Mouse (Mus musculus): Measurements from ENCODE around the gene Med25.
A peak's percentile ranks its signal among the peaks of the same experiment; 100 is the strongest.
"Not testable (repeated sequence)": the region's sequence is repeated elsewhere in the genome, so short reads cannot be mapped to it uniquely, and the experiment has no call there.

Gene Med25

DNA sequence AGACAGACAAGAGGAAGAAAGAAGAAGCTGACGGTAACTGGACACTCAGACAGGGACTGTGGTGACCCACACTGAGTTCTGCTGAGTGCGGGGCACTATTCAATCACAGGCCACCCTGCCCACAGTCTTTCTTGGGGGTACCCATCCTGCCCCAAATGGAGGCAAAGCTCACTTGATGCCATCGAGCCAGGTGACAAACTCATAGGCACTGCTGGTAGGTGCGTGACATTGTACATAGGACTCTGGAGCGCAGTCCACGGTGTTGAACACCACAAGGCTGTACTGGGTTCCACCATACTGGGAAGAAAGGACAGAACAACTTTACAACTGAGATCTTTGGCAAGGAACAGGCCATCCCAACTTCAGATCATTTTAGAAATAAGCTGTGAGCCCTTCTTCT, 901 bp downstream of the Med25 start:
- DNase-seq, result no peak

GRCm38 (mm10) chr7:44890737-44891136, 1.8 kb downstream of the Med25 start:
- no peak for DNase-seq

DNA sequence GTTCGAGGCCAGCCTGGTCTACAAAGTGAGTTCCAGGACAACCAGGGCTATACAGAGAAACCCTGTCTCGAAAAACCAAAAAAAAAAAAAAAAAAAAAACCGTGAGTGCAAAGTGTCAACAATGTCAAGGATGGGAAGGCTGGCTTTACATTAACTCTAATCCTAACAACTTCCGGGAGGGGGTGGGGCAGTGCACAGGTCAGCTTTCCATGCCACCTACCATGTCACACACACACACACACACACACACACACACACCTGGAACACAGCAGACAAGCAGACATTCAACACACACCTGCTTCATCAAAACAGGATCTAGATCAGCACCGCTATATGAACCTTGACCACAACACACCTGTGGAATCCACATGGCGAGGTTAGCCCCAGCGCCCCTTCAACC, 2.3 kb downstream of the Med25 start:
- no peak for DNase-seq

GRCm38 (mm10) chr7:44888256-44889105, 4.0 kb downstream of the Med25 start:
- no peak for DNase-seq

- peak in 1 of 2 experiments; percentile 43 for DNase-seq
Measured at GRCm38 (mm10) chr7:44886964-44887363, 5.5 kb downstream of the Med25 start.

DNA sequence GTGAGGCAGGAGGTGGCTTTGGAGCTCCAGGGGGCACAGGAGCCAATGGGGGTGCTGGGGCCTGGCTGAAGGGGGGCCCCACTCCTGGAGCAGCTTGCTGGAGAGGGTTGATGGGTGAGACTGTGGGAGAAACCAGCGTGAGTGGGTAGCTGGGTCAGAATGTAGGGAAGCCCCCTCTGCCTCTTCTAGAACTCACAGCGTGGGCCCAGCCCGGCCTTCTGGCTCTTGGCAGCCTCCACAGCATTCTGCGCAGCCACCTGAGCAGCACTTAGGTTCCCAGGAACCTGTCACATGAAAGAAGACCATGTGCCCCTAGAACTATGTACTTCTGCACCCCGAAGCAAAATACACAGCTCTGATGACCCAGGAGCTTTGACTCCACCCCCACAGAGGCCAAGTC, 7.9 kb downstream of the Med25 start:
- no peak for DNase-seq

DNA sequence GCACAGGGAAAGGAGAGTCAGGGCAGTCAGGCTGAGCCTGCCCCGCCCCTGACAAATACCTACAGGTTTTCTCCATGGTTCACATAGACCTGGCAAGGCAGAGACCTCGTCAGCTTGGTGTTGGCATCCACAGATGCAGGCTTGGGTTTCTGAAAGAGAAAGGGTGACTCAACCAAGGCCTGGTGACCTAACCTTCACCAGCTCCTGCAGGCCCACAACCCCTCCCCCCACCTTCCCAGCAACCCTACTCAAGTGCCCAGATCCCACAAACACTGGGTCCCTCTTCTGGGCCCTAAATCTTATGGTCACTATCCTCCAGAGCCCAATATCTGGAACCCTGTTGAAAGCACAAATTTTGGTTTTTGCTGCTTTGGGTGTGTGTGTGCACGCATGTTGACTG, 9.5 kb downstream of the Med25 start:
- no peak for DNase-seq

- no peak for DNase-seq
Measured at GRCm38 (mm10) chr7:44877833-44878232, 14.7 kb downstream of the Med25 start.

- DNase-seq, result not testable (repeated sequence)
Measured at GRCm38 (mm10) chr7:44871774-44872173, 20.7 kb downstream of the Med25 start.

- DNase-seq, result no peak
Measured at GRCm38 (mm10) chr7:44871181-44871580, 21.3 kb downstream of the Med25 start.

- no peak for DNase-seq
Measured at GRCm38 (mm10) chr7:44870614-44871013, 21.9 kb downstream of the Med25 start.

DNA sequence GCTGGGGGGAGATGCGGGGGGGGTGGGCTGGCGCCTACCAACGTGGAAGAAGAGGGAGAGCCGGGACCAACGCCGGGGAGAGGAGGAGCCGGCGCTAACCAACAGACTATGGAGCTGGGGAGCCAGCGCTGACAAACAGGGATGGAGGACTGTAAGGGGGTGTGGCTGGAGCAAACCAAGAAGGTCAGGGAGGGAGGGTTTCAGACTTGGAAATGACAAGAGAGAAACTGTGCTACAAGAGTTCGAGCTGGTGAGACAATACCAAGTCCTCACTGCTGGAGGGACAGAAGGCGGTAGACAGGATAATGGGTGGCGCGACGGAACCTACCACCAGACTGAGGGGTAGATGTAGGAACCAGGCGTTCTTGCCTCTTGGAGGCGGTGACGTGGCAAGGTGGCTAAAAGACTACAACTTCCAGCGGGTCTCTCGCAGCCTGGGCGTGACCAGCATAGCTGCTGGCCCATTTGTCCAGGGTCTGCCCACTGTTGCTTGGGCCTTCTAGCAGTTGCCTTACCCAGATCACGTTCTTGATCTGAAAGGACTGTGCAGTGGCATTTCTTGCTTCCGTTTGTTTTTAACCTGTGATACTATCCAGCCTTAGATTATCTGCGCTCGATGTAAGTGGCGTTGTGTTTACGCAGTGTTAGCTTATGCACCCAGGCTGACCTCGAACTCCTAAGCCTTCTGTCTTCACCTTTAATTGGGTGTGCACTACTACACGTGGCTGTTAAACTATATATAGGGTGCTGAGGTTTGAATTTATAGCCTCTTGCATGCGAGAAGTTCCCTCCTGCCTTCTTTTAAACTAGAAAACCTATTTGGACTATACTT, 22.6 kb downstream of the Med25 start, which contains the start of gene Ptov1:
Gene Ptov1 (minus strand): TSS at position 92 of the 832 bp plus-strand sequence.
- peak; percentile 93 to 97 for DNase-seq

- peak; percentile 80 to 90 for DNase-seq
Measured at GRCm38 (mm10) chr7:44868919-44869696, 23.4 kb downstream of the Med25 start.

DNA sequence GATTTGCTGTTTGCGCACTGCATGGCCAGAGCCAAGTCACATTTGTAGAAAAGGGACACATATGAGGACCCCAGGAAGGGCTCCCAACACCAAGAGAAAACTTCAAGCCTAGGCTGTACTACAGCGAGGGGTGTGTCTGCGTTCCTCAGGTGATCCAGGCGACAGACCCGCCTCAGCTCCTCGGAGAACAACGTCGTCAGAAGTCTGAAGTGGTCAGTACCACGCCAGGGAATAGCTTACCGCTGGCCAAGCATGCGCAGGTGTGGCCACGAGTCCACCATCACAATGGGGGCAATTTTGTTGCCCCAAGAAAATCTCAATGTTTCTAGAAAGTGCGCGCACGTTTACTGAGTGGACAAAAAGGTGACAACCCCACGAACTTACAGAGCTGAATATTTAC, 24.0 kb downstream of the Med25 start:
- peak; percentile 64 to 81 for DNase-seq

DNA sequence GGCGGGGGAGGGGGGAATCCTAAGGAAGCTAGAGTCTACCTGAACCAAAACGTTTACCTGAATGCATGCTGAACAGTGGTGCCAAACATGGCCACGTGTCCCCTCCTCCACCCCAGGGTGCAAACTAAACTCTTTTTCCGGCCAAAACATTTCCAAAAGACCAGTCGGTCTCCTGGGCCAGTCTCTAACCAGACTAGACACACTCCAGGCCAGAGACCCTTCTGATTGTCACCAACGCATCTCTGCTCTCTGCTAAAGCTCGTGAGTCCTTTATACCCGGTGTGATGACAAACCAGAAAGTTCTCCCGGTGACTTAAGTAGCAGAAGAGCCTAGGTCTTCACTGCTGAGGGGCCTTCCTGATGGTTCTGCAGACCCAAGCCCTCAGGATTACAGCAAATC, 24.7 kb downstream of the Med25 start:
- DNase-seq, result no peak

DNA sequence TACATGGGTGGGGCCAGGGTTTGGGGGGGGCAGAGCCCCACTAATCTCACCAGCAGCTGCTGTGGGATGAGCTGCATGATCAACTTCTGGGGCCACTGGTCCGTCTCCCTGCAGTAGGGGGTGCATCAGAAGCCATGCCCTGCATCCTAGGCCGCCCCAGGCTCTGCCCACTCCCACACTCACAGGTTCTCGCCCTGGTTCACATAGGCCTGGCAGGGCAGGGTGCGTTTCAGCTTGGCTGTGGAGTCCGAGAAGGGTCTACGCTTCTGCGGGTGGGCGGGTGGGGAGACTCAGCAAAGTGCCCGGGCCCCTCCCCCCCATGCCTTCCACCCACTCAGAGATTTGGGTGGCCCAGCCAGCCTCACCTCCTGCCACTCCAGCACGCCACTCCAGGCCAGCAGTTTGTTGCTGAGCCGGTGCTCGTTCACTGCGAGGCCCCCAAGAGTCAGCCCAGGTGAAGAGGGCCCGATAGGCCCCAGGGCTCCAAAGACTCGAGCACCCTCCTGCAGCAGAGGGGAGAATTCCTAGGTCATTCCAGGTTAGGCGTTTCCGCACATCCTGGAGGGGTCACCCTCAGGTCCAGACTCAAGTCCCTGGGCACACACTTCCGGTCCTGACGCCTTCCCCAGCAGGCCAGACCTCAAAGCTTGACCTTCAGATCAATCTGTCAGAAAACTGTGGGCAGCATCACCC, 25.4 kb downstream of the Med25 start:
- DNase-seq, result no peak

GRCm38 (mm10) chr7:44866276-44867009, 26.1 kb downstream of the Med25 start:
- peak; percentile 79 to 89 for DNase-seq

- DNase-seq, result peak; percentile 59 to 74
Measured at GRCm38 (mm10) chr7:44864595-44865542, 27.6 kb downstream of the Med25 start.

DNA sequence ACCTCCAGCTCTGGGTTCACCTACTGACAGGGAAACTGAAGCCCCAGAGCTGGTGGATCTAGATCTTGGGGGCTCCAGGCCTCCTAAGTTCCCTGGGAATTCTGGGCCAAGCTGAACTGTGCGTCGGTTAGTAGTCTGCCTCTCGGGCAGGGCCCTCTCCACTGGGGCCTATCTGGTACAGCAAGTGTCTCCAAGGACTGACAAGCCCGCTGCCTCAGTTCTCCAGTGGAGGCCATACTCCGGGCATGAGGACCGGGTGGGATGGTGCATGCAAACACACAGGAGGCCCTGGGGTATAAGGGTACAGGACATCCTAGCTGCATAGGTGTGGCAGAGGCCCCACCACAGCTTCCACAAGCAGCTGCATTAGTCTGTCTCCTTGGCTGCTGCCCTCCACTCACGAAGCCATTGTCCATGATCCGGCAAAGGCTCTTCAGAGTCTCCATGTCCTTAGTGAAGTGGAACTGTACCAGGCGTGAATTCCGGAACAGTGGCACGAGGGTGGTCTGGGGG, 28.5 kb downstream of the Med25 start:
- DNase-seq, result no peak

GRCm38 (mm10) chr7:44863210-44863609, 29.3 kb downstream of the Med25 start:
- DNase-seq, result no peak

Data from lung, postnatal 4 days (tissue).